Mouse (Mus musculus) embryo, embryonic 11.5 days (tissue): Measurements from ENCODE around the gene Nr4a3.

Experiments
- DNase-seq: peaks from one replicate; pipeline ENCODE4 v3.0.0-alpha.2; 2012; ENCODE audit warnings: low read depth, low spot score

Gene Nr4a3

GRCm38 (mm10) chr4:48050020-48050419, 5.1 kb downstream of the Nr4a3 start:
- DNase-seq, result no peak

- DNase-seq, result no peak
Measured at GRCm38 (mm10) chr4:48050442-48050841, 5.5 kb downstream of the Nr4a3 start.

GRCm38 (mm10) chr4:48051086-48051673, 6.2 kb downstream of the Nr4a3 start:
- no peak for DNase-seq

GRCm38 (mm10) chr4:48051674-48052121, 6.7 kb downstream of the Nr4a3 start:
- no peak for DNase-seq

- DNase-seq, result no peak
Measured at GRCm38 (mm10) chr4:48061716-48062115, 16.8 kb downstream of the Nr4a3 start.

- DNase-seq, result no peak
Measured at GRCm38 (mm10) chr4:48064311-48064710, 19.4 kb downstream of the Nr4a3 start.

- DNase-seq, result no peak
Measured at GRCm38 (mm10) chr4:48066676-48067075, 21.7 kb downstream of the Nr4a3 start.

- no peak for DNase-seq
Measured at GRCm38 (mm10) chr4:48069111-48069510, 24.2 kb downstream of the Nr4a3 start.

GRCm38 (mm10) chr4:48072006-48072405, 27.1 kb downstream of the Nr4a3 start:
- no peak for DNase-seq

- DNase-seq, result no peak
Measured at GRCm38 (mm10) chr4:48073325-48073724, 28.4 kb downstream of the Nr4a3 start.

GRCm38 (mm10) chr4:48074451-48075240, 29.7 kb downstream of the Nr4a3 start:
- no peak for DNase-seq

- no peak for DNase-seq
Measured at GRCm38 (mm10) chr4:48076693-48077471, 31.9 kb downstream of the Nr4a3 start.

GRCm38 (mm10) chr4:48078213-48078612, 33.3 kb downstream of the Nr4a3 start:
- no peak for DNase-seq

GRCm38 (mm10) chr4:48079285-48080039, 34.5 kb downstream of the Nr4a3 start:
- DNase-seq, result no peak

GRCm38 (mm10) chr4:48083452-48083851, 38.5 kb downstream of the Nr4a3 start:
- no peak for DNase-seq

- DNase-seq, result no peak
Measured at GRCm38 (mm10) chr4:48086609-48087008, 41.7 kb downstream of the Nr4a3 start.

- no peak for DNase-seq
Measured at GRCm38 (mm10) chr4:48087497-48087896, 42.5 kb downstream of the Nr4a3 start.

- no peak for DNase-seq
Measured at GRCm38 (mm10) chr4:48093221-48093620, 48.3 kb downstream of the Nr4a3 start.

GRCm38 (mm10) chr4:48100217-48100616, 55.3 kb downstream of the Nr4a3 start:
- DNase-seq, result no peak

GRCm38 (mm10) chr4:48101981-48102380, 57.0 kb downstream of the Nr4a3 start:
- DNase-seq, result no peak

GRCm38 (mm10) chr4:48105387-48105786, 60.4 kb downstream of the Nr4a3 start:
- no peak for DNase-seq

- DNase-seq, result no peak
Measured at GRCm38 (mm10) chr4:48107086-48107485, 62.1 kb downstream of the Nr4a3 start.
